Mouse (Mus musculus) cortical plate, adult 2 months (tissue): ENCODE data around the gene Atp7a.

ENCODE experiments used
- CTCF ChIP-seq: fragments of 200-500 bp; IDR thresholded peaks from 2 replicates; pipeline ENCODE4 v1.5.1; 2011; ENCODE audit warnings: mild to moderate bottlenecking, control low read depth, low read length; ENCODE audit not compliant: insufficient read depth; ENCODE audit errors: extremely low read depth
- POLR2A ChIP-seq: fragments of 200-500 bp; IDR thresholded peaks from 2 replicates; pipeline ENCODE4 v1.6.1; 2011; ENCODE audit warnings: mild to moderate bottlenecking, low read length, control low read depth; ENCODE audit not compliant: insufficient read depth; ENCODE audit errors: extremely low read depth

GRCm38 (mm10) chrX:106045928-106046327 is 18.9 kb downstream of the Atp7a start:
- TF ChIP-seq POLR2A (no peak), CTCF (no peak)
